Mouse (Mus musculus) cerebellum, adult 2 months (tissue): ENCODE measurements around the gene Otulinl. TPM values are rescaled to one million over a fixed set of nuclear protein-coding genes. Genes with fewer than 3 reads are reported as not detected.
A peak's percentile ranks its signal among the peaks of the same experiment; 100 is the strongest.

Experiments
- DNase-seq, 2 experiments: peaks; one replicate each; pipeline ENCODE4 v3.0.0; 2021
- H3K27ac ChIP-seq: fragments of 200-500 bp; 2 replicates; pipeline ENCODE4 v1.5.1; 2012; ENCODE audit warnings: low read length, control low read depth, inconsistent platforms; ENCODE audit not compliant: insufficient read depth
- H3K27me3 ChIP-seq: fragments of 200-500 bp; 2 replicates; pipeline ENCODE4 v1.6.1; 2012; ENCODE audit warnings: inconsistent platforms, mild to moderate bottlenecking, low read length, moderate library complexity; ENCODE audit not compliant: control insufficient read depth, insufficient read depth
- H3K4me1 ChIP-seq: fragments of 200-500 bp; 2 replicates; pipeline ENCODE4 v1.6.1; 2011; ENCODE audit warnings: low read length; ENCODE audit not compliant: control insufficient read depth, insufficient read depth
- H3K4me3 ChIP-seq: fragments of 200-500 bp; replicated peaks from 2 replicates; pipeline ENCODE3; 2011; ENCODE audit warnings: mild to moderate bottlenecking, low read depth, low read length, control low read depth; ENCODE audit not compliant: insufficient read depth
- CTCF ChIP-seq: fragments of 200-500 bp; IDR thresholded peaks from 2 replicates; pipeline ENCODE4 v1.5.1; 2011; ENCODE audit warnings: low read depth, mild to moderate bottlenecking, control low read depth, low read length, moderate library complexity, borderline replicate concordance; ENCODE audit not compliant: insufficient read depth
- POLR2A ChIP-seq: fragments of 200-500 bp; IDR thresholded peaks from 2 replicates; pipeline ENCODE4 v1.6.1; 2011; ENCODE audit warnings: low read length, control low read depth, borderline replicate concordance; ENCODE audit not compliant: insufficient read depth
- WGBS: fragments of 180-500 bp; shearing (Covaris S2); methylation state at CpG from one replicate; pipeline ENCODE4 v1.1.7; 2018; 5-methylcytosine and 5-hydroxymethylcytosine counted together
- polyA plus RNA-seq: library from polyadenylated mRNA; depleted of rRNA; stranded (reverse); fragments of >200 nt; gene quantifications from 2 replicates; pipeline ENCODE4 v1.2.3, GENCODE M21; 2012

Otulinl gene
- polyA plus RNA-seq, 1 experiment: 5.4 TPM

GRCm38 (mm10) chr15:27659143-27659542 lies 22.2 kb downstream of the Otulinl start:
- Histone ChIP-seq H3K4me3 (no peak overlapping the region), H3K27me3 (no peaks in the 10 kb centered on the region), H3K27ac (no peak overlapping the region), H3K4me1 (no peaks in the 10 kb centered on the region)
- 92% methylated on average over 5 of the region's 5 CpGs for WGBS
- no peak for TF ChIP-seq POLR2A
- TF ChIP-seq CTCF: no peak
- peak in 1 of 2 experiments; percentile 1 for DNase-seq

GRCm38 (mm10) chr15:27658356-27658755 lies 23.0 kb downstream of the Otulinl start:
- WGBS: 95% methylated on average over 4 of the region's 4 CpGs
- TF ChIP-seq POLR2A: no peak
- no peak for TF ChIP-seq CTCF

GRCm38 (mm10) chr15:27657866-27658265 lies 23.5 kb downstream of the Otulinl start:
- DNase-seq: peak in 1 of 2 experiments; percentile 4
- 96% methylated on average over 10 of the region's 10 CpGs for WGBS

More at GRCm38 (mm10) chr15:27658356-27658755, 23.0 kb downstream of the Otulinl start:
- no peak overlapping the region for H3K4me3 ChIP-seq
- H3K27me3 ChIP-seq: no peaks in the 10 kb centered on the region
- no peak overlapping the region for H3K27ac ChIP-seq
- peak in 1 of 2 experiments; percentile 2 for DNase-seq
- H3K4me1 ChIP-seq: no peaks in the 10 kb centered on the region

GRCm38 (mm10) chr15:27656626-27657025 lies 24.8 kb downstream of the Otulinl start:
- Histone ChIP-seq H3K27me3 (no peaks in the 10 kb centered on the region), H3K27ac (no peak overlapping the region), H3K4me3 (no peak overlapping the region), H3K4me1 (no peaks in the 10 kb centered on the region)
- no peak for DNase-seq
- no peak for TF ChIP-seq CTCF
- TF ChIP-seq POLR2A: no peak
- WGBS: 84% methylated on average over 9 of the region's 9 CpGs

More at GRCm38 (mm10) chr15:27657866-27658265, 23.5 kb downstream of the Otulinl start:
- TF ChIP-seq POLR2A: no peak
- TF ChIP-seq CTCF: no peak
- H3K4me3 ChIP-seq: no peak overlapping the region
- no peaks in the 10 kb centered on the region for H3K4me1 ChIP-seq
- no peaks in the 10 kb centered on the region for H3K27me3 ChIP-seq
- no peak overlapping the region for H3K27ac ChIP-seq

GRCm38 (mm10) chr15:27655015-27655414 lies 26.4 kb downstream of the Otulinl start:
- DNase-seq: peak in 1 of 2 experiments; percentile 2
- no peak overlapping the region for H3K27ac ChIP-seq
- no peaks in the 10 kb centered on the region for H3K4me1 ChIP-seq
- WGBS: 56% methylated on average over 5 of the region's 5 CpGs
- TF ChIP-seq POLR2A: no peak
- no peak for TF ChIP-seq CTCF
- no peaks in the 10 kb centered on the region for H3K27me3 ChIP-seq
- no peak overlapping the region for H3K4me3 ChIP-seq

GRCm38 (mm10) chr15:27647686-27648085 lies 33.7 kb downstream of the Otulinl start:
- 53% methylated on average over 3 of the region's 3 CpGs for WGBS
- no peak overlapping the region for H3K4me3 ChIP-seq
- no peaks in the 10 kb centered on the region for H3K27me3 ChIP-seq
- no peaks in the 10 kb centered on the region for H3K4me1 ChIP-seq
- no peak overlapping the region for H3K27ac ChIP-seq
- DNase-seq: no peak
- TF ChIP-seq CTCF (peak; percentile 42; the same call in 1 of the 2 replicates), POLR2A (no peak)

GRCm38 (mm10) chr15:27646665-27647064 lies 34.7 kb downstream of the Otulinl start:
- Histone ChIP-seq H3K27me3 (no peaks in the 10 kb centered on the region), H3K4me3 (no peak overlapping the region)
- TF ChIP-seq CTCF (no peak), POLR2A (no peak)

GRCm38 (mm10) chr15:27645250-27645649 lies 36.1 kb downstream of the Otulinl start:
- Histone ChIP-seq H3K27ac (no peak overlapping the region), H3K27me3 (no peaks in the 10 kb centered on the region), H3K4me1 (no peaks in the 10 kb centered on the region), H3K4me3 (no peak overlapping the region)
- WGBS: 91% methylated on average over 3 of the region's 3 CpGs
- DNase-seq: no peak
- no peak for TF ChIP-seq POLR2A
- TF ChIP-seq CTCF: no peak

More at GRCm38 (mm10) chr15:27646665-27647064, 34.7 kb downstream of the Otulinl start:
- H3K4me1 ChIP-seq: no peaks in the 10 kb centered on the region
- H3K27ac ChIP-seq: no peak overlapping the region
- DNase-seq: no peak
- 95% methylated on average over 8 of the region's 8 CpGs for WGBS
